Mouse (Mus musculus) G1E (cell line): ENCODE measurements around the gene Mob3c.

Experiments
- CTCF ChIP-seq: IDR thresholded peaks from 2 replicates; pipeline ENCODE4 v1.5.1; 2012; ENCODE audit warnings: low read depth, low read length, inconsistent platforms, mixed read lengths
- POLR2AphosphoS5 ChIP-seq: IDR thresholded peaks from 2 replicates; pipeline ENCODE4 v1.6.1; 2012; ENCODE audit warnings: low read depth, low read length, inconsistent platforms; ENCODE audit not compliant: insufficient replicate concordance
- TAL1 ChIP-seq: conservative IDR thresholded peaks from 2 replicates; pipeline ENCODE4 v1.6.1; 2012; ENCODE audit warnings: low read depth, low read length, inconsistent platforms, mixed read lengths

GRCm38 (mm10) chr4:115827888-115828571, at the start of gene Mob3c:
- TF ChIP-seq CTCF: no peak
- no peak for TF ChIP-seq TAL1
- no peak for TF ChIP-seq POLR2AphosphoS5
